Mouse (Mus musculus): ENCODE data around the gene Prkar1b.
A peak's percentile ranks its signal among the peaks of the same experiment; 100 is the strongest.

Gene Prkar1b

DNA sequence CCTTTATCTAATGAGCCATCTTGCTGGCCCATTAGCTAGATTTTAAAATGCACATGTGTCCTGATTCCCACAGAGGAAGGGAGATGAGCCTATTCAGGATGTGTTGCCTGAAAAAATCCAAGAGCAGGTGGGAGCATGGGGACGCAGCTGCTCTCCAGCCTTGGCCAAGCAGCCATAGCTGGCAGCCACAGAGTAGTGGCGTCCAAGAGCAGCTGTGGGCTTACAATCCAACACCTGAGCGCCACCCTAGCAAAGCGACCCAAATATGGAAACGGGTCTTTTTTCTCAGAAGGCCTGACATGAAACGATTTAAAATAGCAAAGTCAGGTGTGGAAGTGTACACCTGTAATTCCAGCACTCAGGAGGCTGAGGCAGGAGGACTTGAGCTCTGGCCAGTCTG, 145.2 kb downstream of the Prkar1b start:
- DNase-seq (ENCODE audit: low read depth, low spot score) = no peak

DNA sequence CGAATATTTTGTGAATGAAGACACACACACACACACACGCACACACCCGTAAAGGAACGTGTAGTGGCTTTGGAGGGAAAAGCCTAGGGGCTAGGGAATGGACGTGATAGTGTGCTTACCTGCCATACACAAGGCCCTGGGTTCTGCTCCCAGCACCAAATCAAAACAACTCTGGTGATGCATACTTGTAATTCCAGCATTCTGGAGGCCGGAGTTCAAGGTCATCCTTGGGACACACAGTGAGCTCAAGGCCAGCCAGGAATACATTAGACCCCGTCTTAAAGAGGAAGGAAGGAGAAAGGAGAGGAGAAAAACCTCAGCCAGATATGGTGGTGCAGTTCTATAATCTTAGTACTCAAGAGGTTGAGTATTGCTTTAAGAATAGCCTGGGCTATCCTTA, 150.1 kb downstream of the Prkar1b start:
- DNase-seq (ENCODE audit: low read depth, low spot score) = no peak

DNA sequence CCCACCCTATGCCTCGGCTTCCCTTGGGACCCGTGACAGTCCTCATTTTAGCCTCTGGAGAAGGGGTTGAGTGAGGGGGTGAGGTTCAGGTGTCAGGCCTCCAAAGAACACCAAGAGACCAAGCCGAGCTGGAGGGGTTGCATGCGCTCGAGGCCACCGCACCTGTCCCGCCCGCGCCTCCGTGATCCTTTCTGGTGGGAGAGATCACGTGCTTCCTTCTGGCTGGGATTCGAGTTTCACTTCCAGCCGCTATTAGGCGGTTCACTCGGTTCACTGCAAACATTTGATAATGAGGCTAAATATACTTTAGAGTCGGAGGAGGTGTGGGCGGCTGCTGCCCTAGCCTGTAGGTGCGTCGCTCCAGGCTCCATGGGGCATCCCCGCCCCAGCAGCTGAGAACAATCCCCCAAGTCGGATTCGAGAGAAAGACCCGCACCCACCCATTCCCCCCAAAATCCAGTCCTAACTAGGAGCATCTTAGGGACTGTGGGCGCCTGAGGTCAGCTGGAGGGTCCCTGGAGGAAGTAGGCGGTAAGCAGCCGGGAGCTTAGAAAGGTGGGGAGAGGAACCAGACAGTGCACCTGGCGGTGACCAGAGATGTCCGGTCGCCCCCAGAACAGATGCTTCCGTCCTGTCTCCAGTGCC, 151.7 kb downstream of the Prkar1b start:
- no peak for DNase-seq (ENCODE audit: low read depth, low spot score)

DNA sequence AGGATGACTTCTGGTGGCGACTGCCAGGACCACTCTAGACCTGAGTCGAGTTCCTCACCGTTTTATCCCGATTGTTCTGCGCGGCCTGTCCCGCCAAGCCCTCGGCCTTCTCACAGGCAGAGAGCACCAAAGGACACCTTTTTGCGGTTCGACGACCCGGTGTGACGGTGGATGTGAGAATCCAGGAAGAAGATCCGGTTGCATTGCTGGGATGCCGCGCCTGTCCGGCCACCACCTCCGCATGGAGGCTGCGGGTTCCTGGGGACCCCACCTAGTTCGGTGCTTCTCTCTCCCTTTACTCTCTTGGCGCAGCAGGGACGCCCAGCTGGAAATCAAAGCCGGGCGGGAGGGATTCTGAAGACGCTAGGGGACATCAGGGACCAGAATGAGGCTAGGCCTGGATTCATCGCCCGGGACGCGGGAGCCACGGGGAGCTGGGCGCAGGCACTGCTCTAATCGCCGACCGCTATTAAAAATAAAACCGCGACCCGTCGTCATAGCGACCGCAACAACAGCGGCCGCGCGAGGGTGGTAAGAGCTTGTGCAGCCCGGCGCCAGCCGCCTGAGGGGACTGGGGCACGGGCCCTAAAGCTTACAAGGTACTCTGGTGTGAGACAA, 152.5 kb downstream of the Prkar1b start, which contains the start of gene Pdgfa:
Gene Pdgfa (minus strand): TSS at position 200 of the 618 bp plus-strand sequence.
- no peak for DNase-seq (ENCODE audit: low read depth, low spot score)

DNA sequence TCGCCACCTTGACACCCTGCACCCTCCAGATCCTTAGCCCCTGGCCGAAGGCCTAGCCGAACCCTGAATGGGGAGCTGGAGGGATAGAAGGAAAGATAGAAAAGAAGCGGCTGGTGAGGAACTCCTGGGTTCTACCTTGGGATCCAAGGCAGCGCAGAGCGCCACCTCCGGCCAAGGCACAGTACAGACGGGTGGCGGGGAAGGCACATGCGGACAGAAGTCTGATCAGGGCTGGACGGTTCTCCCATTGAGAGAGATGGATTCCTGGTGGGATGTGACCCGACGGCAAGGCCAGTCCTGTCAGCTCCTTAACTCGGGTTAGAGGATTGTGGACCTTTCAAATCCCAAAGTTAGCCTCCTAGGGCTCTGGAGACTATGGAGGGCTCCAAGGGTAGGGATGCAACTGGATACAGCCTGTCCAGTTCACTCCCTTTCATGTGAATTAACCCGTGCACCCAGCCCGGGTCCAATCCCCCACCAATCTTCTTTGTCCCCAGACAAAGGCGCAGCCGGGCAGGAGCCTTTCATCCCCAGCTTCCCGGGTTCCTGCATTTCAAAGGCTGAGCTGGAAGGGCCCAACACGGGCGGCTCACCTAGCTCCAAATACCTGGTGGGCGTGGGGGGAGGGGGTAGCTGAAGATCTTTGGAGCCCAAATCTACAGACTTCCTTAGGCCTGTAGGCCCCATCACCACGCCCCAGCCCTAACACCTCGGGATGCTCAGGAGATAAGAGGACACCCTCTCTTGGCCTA, 153.3 kb downstream of the Prkar1b start:
- no peak for DNase-seq (ENCODE audit: low read depth, low spot score)

DNA sequence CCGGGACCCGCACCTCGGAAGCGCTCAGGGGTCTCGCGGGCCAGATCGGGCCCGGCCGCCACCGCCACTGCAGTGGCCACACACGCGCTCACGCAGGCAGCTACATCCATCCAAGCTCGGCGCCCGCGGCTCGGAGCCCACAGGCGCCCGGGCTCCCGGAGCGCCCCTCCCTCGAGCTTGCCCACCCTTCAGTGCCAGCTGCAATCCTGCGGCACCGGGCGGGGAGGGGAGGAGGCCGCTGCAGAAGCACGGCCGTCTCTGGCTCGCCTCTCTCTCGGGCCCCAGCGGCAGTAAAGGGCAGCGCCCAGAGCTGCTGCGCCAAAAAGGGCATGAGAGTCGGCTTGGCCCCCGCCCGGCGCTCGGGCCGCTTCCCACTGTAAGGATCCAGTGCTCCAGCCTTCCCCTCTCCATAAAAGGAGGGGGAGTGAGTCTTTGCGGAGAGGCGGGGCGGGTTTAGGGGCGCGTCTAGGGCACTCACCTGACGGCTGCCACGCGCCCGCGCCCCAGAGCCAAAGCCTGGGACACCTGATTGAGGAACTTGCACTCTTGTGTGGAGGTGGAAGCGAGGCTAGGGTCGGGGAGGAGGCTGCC, 154.0 kb downstream of the Prkar1b start:
- no peak for DNase-seq (ENCODE audit: low read depth, low spot score)

DNA sequence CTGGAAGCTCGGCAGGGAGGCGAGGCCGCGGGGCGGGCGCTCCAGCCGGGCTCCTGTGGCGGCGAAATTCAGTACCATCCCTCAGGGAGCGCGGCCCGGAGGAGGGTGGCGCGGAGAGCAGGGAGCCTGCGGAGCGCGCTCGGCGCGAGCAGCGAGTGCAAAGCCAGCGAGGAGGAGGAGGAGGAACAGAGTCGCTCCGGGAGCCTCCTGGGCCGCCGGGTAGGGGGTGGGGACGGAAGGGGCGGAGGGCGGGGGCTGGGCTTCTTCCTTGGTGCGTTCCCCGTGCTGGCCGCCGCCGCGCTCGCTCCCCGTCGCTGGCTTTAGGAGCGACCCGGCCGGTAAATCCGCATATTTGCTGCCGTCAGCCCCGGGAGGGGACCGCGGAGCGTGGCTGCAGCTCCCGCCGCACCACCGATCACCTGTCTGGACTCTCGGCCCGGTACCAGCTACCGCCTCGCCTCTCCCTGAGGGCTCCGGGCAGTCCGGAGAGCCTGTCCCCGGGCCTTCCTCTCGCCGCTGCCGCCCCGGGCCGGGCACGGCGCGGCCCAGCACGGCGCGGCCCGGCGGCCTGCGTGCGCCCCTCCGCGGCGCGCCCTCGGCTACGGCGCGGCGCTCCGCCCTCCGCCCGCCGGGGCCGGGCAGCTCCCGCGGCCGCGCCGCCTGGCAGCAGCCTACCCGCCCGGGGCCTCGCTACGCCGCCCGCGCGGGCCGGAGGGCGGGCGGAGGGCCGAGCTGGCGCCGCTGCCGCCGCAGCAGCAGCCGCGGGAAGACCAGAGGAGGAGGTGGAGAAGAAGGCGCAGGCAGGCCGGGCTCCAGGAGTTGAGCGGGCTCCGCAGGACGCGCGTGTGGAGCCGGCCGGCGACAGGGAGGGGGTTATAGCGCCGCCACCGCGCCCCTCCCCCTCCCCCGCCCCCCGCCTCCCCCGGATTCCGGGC, 154.7 kb downstream of the Prkar1b start:
- peak; percentile 58 for DNase-seq (ENCODE audit: low read depth, low spot score)

DNA sequence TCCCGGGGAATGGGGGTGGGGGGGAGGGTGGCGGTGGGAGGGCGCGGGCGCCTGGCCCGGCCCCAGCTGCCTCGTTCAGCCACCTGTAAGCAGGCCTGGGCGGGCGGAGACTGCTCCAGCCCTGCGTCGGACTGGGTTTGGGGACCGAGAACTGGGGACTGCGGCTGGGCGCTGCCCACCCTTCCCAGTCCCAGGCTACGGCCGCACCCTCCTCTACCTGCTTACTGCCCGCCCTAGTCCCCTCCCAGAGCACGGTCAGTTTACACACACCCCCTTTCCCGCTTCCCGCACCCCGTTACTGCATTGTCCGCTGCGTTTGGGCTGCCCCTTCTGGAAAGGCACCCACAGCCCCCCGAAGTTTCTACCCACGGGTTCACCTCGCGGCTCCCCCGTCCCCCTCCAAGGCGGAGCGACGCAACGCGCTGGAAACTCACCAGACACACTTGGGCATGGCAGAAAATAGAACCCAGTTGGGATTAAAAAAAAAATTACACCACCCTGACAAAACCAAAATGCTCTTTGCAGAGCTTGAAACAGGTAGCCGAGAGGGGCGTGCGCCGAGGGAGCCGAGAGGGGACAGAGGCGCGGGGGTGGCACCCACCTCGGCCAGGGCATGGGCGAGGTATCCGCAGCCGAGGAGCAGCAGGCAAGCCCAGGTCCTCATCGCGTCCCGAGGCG, 155.6 kb downstream of the Prkar1b start:
- no peak for DNase-seq (ENCODE audit: low read depth, low spot score)

DNA sequence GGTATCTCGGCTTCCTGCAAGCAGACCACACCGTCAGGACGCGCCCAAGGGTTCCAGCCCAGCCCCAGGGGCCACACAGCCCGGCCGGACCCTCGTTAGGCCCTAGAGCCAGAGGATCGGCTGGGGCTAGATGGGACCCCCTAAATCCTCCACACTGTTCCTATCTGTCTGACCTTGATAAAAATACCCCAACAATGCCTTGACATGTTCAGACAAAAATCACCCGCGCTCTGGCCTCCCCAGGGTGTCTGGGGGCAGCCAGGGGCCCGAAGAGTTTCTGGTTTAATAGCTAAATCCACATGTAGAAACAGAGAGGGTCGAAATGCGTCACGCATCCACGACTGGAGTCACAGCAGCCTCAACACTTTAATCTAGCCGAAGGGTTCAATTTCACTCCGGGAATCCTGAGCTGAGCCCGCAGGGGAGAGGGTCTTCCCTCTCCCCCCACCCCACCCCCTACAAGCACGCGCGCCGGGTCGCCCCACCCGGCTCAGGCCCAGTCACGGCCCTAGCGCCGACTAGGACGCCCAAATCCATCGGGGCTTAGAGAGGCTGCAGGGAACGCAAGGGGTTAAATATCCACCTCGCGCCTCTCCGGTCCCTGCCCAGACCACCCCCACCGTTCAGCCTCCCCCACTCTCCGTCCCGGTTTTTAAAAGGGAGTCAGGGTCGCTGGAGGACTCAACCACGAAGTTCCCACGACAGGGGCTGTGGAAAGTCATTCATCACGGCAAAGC, 156.3 kb downstream of the Prkar1b start:
- no peak for DNase-seq (ENCODE audit: low read depth, low spot score)

DNA sequence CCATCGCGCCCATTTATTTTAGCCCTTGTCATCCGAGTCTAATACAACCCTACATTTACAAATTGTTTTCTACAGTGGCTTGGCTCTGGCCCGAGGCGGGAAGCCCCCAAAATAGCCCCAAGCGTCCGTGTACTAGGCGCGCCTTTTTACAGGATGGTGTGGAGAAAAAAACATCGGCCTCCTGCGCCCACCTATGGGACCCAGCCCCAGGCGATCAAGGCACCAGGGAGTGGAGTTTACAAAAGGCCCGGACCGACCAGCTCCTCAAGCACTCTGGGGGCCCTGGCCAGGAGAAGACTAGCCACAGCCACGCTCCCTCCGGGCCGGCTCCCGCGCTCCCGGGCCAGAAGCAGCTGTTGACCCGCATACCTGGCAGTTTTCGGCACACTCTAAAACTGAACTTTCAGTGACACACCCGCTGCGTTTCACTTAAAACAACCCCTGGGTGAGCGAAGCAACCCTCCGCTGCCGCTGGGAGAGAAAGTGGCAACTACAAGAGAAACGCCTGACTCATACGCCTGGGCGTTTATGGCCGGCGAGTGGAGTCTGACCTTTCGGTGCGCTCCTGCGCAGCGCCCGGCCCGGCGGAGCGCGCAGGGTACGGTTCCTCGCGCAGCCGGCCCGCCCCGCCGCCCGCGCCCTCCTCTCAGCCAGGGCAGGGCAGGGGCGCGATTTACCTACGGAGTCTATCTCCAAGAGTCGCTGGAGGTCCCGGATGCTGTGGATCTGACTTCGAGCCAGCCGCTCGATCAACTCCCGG, 157.0 kb downstream of the Prkar1b start:
- DNase-seq (ENCODE audit: low read depth, low spot score) = no peak

DNA sequence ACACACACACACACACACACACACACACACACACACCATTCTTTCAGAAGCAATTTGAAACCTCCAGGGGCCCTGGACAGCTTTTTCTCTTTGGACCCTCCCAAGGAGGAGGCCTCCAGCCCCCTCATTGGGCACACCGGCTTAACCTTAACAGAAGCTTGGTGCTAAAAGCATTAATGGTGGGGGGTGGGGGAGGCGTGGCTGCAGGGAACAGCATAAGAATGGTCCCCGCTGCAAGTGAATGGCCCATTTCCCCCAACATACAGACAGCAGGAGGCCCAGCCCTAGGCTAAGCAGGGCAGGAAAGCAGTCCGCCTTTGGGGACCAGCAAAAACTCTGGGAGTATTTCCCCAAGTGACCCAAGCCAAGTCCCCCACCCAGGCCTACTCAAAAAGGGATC, 158.1 kb downstream of the Prkar1b start:
- no peak for DNase-seq (ENCODE audit: low read depth, low spot score)

DNA sequence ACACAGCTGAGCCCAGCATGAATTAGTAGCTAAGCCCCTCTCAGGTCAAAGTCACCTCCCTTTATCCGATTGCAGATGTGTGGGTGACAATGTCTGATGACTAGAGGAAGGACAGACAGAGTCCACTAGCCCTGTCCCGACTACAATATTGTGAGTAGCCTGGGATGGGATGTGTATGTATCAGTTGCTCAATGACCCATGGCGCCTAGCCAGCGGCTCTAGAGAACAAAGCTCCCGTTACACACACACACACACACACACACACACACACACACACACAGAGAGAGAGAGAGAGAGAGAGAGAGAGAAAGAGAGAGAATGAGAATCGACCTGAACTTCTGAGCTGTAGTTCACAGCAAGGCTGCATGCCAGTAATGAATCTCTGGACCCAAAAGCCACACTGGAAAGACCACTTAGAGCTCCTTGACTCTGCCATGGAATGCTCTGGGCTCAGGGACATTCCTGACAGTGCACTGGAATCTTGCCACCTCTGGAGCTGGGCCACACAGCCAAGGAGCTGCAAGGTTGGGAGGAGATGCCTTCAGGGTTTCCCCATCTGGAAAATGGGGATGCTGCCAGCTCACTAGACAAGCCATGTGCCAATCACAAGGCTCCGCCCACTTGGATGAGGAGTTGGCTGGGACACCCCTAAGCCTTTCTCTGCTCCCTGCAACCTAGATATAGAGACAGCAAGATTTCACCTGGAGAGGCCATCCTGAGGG, 159.0 kb downstream of the Prkar1b start:
- DNase-seq (ENCODE audit: low read depth, low spot score) = no peak

DNA sequence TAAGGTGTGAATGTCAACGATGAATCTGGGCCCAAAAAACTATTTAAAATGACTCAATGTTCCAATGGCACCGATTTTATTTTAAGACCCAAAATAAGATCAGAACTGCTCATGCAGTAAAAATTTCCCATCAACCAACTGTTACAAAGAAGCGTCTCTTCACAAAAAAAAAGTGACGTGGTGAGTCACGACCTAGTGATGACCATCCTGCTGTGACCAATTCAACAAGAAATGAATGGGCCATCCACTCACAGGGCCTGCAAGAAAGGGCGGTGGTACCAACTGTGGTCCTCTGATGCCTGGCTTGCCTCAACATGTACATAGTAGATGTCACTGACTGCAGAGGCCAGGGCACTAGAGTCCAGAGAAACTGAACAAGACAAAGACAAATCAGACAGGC, 160.2 kb downstream of the Prkar1b start:
- no peak for DNase-seq (ENCODE audit: low read depth, low spot score)

DNA sequence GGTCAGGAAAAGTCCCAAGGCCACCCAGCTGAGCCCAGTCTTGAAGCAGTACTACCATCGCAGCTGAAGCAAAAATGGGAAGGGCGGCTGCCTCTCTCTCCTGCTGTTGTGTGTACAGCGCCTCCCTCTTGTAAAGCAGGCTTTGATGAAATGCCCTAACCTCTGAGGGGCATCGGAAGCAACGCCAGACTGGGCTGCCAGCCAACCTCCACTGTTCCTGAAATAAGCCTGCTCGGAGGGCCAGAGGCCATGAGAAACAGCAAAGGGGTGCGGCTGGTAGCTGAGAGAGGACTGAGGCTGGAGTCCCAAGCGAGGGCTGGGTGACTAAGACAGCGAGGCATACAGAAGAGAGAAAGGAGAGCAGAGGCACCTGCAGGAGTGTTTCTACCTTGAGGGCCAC, 161.0 kb downstream of the Prkar1b start:
- DNase-seq (ENCODE audit: low read depth, low spot score) = no peak

DNA sequence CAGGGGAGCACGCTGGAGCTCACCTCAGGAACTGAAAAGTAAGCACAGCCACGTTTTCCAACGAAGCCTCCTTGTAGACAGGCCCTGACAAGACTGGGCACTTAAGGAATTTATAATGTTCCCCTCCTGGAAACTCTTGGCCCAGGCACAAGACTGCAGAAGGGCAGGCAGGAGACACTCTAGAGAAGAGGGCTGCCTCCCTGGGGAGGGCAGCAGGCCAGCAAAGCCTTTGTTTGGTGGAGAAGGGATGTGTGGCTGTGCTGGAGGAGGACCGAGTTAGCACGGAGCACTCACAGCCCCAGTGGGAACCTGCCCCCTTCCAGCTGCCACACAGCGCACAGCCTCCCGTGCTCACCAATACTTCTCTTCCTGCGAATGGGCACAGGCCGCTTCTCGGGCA, 161.8 kb downstream of the Prkar1b start:
- no peak for DNase-seq (ENCODE audit: low read depth, low spot score)

DNA sequence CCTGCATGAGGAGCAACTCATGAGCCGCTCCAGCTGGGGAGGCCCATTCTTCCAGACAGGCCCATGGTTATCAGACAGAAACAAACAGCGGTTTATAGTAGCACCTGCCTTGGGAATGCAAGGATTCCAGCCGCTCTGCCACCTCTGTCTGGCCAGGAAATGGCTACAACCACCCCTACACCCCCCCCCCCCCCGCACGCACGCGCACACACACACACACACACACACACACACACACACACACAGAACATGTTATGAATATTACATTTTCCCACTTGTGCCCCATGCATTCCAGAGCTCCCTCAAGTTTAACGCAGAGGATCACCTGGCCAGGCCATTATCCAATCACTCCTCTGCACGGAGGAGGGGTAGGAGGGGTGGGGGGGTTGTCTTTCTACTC, 167.9 kb downstream of the Prkar1b start:
- no peak for DNase-seq (ENCODE audit: low read depth, low spot score)

DNA sequence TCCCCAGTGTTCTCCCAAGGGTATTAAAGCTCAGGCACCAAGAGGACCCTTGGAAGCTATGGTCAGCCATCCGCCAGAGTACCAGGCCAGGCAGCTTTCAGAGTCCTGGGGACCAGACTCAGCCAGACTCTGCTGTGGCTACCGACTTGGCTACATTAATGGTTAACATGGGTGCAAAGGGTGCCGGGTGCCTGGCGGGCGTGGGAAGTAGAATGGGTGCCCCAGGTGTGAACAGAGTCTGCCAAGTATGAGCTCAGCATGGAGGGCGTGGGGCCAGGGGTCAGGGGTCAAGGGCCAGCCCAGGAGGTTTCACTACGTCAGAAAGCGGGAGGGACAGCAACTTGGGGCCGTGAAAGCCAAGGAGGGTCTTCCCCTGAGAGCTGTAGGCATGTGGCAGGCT, 169.2 kb downstream of the Prkar1b start:
- no peak for DNase-seq (ENCODE audit: low read depth, low spot score)

DNA sequence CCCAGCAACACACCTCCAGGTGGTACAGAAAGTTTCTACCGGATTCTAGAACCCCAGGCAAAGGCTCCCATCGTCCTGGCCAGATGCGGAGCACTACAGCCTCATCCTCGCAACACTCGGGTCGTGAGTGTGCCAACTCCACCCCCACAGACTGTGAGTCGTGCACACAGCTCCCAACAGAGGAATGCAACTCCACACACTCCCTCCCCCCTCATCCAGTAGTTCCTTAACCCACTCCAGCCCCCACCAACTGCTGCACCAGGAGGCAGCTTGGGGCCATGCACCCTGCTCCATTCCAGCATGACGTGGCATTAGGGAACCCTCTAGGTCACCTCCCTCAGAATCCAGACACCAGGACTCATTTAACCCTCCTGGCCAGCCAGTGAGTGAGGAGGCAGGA, 170.0 kb downstream of the Prkar1b start:
- no peak for DNase-seq (ENCODE audit: low read depth, low spot score)

DNA sequence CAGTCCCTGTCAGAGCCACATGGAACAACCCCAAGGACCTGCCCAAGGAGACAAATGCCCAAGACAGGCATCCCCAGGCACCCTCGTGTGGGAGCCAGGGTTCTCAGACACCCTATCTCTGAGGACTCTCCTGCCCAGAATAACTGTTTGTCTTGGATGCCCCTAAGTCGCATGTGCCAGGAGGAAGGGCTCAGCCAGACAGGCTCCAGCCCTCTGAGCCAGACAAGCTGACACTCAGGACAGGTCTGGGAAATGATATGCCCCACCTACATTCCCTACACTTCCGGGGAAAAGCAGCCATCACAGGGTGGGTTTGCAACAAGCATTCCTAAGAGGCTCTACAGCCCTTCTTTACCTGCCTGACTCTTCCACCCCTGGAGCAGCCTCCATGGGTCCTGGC, 172.0 kb downstream of the Prkar1b start:
- DNase-seq (ENCODE audit: low read depth, low spot score) = no peak

Data from retina, postnatal 7 days (tissue).